Mouse (Mus musculus): Measurements from ENCODE around the gene Rheb.
"Not testable (repeated sequence)": the region's sequence is repeated elsewhere in the genome, so short reads cannot be mapped to it uniquely, and the experiment has no call there.

Rheb gene

GRCm38 (mm10) chr5:24797858-24798257 lies 44.6 kb downstream of the Rheb start:
- in situ Hi-C loops (cut with MboI, MseI), result no loop called here

- in situ Hi-C loops (cut with MboI, MseI), result no loop called here
Measured at GRCm38 (mm10) chr5:24792961-24793360, 49.5 kb downstream of the Rheb start.

- in situ Hi-C loops (cut with MboI, MseI), result no loop called here
Measured at GRCm38 (mm10) chr5:24782957-24783356, 59.5 kb downstream of the Rheb start.

GRCm38 (mm10) chr5:24781048-24781447 lies 61.4 kb downstream of the Rheb start:
- in situ Hi-C loops (cut with MboI, MseI), result no loop called here

GRCm38 (mm10) chr5:24779881-24780512 lies 62.4 kb downstream of the Rheb start:
- in situ Hi-C loops (cut with MboI, MseI), result no loop called here

GRCm38 (mm10) chr5:24779321-24779720 lies 63.1 kb downstream of the Rheb start:
- in situ Hi-C loops (cut with MboI, MseI), result no loop called here

GRCm38 (mm10) chr5:24778843-24779140 lies 63.6 kb downstream of the Rheb start:
- in situ Hi-C loops (cut with MboI, MseI), result no loop called here

GRCm38 (mm10) chr5:24778082-24778842 lies 64.2 kb downstream of the Rheb start:
- in situ Hi-C loops (cut with MboI, MseI), result no loop called here

- in situ Hi-C loops (cut with MboI, MseI), result no loop called here
Measured at GRCm38 (mm10) chr5:24776681-24777080, 65.7 kb downstream of the Rheb start.

- in situ Hi-C loops (cut with MboI, MseI), result not testable (repeated sequence)
Measured at GRCm38 (mm10) chr5:24774549-24774948, 67.9 kb downstream of the Rheb start.

GRCm38 (mm10) chr5:24757816-24758215 lies 84.6 kb downstream of the Rheb start, which contains the start of gene Crygn:
TSS of gene Crygn (minus strand) at chr5:24758008.
- in situ Hi-C loops (cut with MboI, MseI), result no loop called here

GRCm38 (mm10) chr5:24756931-24757330 lies 85.5 kb downstream of the Rheb start:
- in situ Hi-C loops (cut with MboI, MseI), result no loop called here

Measured in T-helper 1 cell (primary cell).